Mouse (Mus musculus) erythroblast, adult 5-6 weeks (primary cell): ENCODE data around the gene Rasgef1c. TPM values are rescaled to one million over a fixed set of nuclear protein-coding genes. Genes with fewer than 3 reads are reported as not detected.

Experiments
- ATAC-seq: replicated peaks from 2 replicates; pipeline ENCODE4 v1.8.0; 2016; ENCODE audit warnings: moderate number of reproducible peaks, mild to moderate bottlenecking, moderate TSS enrichment, inconsistent platforms; ENCODE audit not compliant: poor library complexity, low FRiP score, severe bottlenecking
- total RNA-seq, 2 experiments: library from RNA; stranded (forward) in 1 of 2; stranded (reverse) in 1 of 2; fragments of 150-400 nt in 1 of 2; fragments of 200-764, 138-1000 nt in 1 of 2; gene quantifications; 2 replicates each; pipeline versions ENCODE4 v1.2.3 to v1.2.4; 2015 to 2017; ENCODE audit warnings: low replicate concordance in 2 of 2

The Rasgef1c gene
- total RNA-seq, 2 experiments from 2014 or later: 0.94 TPM; not detected in 1

DNA sequence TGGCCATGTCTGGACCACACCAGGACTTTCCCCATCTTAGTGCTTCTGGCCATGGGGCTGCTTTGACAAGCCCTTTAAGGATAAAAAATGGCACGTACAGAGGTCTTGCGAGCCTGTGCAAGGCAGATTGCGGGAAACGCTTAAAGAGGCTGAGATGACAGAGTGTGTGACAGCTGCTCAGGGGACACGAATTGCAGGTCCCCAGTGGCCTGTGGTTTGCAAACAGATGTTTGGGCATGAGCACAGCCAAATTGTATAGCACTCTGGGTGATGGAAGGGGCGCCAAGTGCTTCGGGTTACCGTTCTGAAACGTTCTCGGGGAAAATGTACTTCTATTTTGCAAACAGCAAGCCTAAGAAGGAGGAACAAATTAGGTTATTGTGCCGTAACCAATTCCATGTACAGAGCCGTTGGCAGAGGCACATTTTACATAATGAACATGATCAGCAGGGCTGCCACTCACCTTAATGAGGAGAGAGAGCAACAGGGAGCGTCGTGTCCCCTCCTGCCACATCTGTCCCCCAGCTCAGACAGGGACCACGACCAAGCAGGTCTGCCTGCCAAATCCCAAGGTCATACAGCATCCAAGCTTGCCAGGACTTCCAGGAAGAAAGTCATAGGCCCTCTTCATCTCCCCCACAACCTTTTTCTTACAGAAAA, 17.0 kb downstream of the Rasgef1c start:
- no peak for ATAC-seq

DNA sequence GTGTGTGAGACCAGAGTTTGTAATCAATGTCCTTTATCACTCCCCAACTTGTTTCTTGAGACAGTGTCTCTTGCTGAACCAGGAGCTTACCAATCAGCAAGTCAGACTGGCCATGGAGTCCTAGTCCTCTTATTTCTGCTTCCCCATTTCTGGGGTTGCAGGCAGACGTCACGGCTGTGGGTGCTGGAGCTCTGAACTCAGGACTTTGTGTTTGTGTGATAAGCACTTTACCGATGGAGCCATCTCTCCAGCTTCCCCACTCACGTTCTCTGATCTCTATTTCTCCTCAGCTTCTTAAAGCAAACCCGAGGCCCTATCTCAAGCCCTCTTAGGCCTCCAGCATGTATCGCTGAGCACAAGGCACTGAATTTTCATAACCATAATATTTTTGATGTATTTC, 17.7 kb downstream of the Rasgef1c start:
- no peak for ATAC-seq

DNA sequence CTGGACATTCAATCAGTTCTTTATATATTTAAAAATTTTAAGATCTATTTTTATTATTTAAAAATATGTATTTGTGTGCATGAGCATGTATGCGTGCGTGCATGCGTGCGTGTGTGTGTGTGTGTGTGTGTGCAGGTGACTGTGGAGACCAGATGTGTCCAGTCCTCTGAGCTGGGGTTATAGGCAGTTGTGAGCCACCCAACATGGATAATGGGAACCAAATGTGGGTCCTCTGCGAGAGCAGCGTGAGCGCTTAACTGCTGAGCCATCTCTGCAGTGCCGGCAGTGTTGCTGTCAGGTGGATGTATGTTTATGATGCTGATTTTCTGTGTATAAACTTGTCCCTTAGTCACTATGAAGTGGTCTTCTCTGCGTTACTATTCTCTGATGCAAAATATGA, 21.9 kb downstream of the Rasgef1c start:
- no peak for ATAC-seq

- ATAC-seq: no peak
Observed at GRCm38 (mm10) chr11:49926183-49926582, 24.5 kb downstream of the Rasgef1c start.

- ATAC-seq: no peak
Observed at GRCm38 (mm10) chr11:49927169-49927568, 25.5 kb downstream of the Rasgef1c start.

DNA sequence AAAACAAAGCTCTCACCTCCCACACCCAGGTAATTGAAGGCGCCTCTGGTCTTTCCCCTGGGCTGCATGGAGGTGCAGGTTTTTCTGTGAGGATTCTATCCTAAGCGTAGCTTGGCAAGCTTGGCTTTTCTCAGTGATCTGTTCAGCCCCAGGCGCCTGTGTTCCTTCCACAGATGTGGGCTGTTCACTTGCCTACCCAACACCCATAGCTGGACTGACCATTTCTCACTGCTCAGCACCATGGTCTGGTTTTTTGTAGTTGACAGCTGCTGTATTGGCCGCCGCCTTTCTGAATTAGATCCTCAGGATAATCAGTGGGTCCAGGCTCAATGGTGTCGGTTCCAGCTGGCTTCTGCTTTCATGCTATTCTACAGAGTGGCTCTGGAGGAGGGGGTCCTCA, 26.0 kb downstream of the Rasgef1c start:
- no peak for ATAC-seq

GRCm38 (mm10) chr11:49931037-49931625, 29.5 kb downstream of the Rasgef1c start:
- no peak for ATAC-seq

DNA sequence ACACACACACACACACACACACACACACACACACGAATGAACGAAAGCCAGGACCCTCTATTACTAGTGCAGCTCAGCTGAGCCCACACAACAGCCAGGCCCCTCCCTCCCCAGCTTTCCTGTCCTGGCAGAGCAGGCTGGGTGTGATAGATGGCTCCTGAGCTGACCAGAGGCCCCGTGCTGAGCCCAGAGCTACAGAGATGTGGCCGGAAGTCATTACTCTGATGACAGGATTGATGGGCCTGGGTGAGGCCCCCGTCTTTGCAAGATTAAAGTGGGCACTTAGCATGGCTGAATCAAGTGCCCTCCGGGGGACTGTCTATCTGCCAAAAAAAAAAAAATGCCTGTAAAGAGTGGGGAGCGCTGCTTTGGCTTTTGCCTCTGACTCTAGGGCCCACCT, 30.2 kb downstream of the Rasgef1c start:
- no peak for ATAC-seq

- ATAC-seq: no peak
Observed at GRCm38 (mm10) chr11:49933811-49934210, 32.2 kb downstream of the Rasgef1c start.

GRCm38 (mm10) chr11:49934322-49934721, 32.7 kb downstream of the Rasgef1c start:
- no peak for ATAC-seq

- ATAC-seq: no peak
Observed at GRCm38 (mm10) chr11:49936458-49936857, 34.8 kb downstream of the Rasgef1c start.

GRCm38 (mm10) chr11:49937779-49938178, 36.1 kb downstream of the Rasgef1c start:
- no peak for ATAC-seq

- no peak for ATAC-seq
Observed at GRCm38 (mm10) chr11:49938258-49939164, 36.9 kb downstream of the Rasgef1c start.

GRCm38 (mm10) chr11:49942841-49943240, 41.2 kb downstream of the Rasgef1c start:
- no peak for ATAC-seq

DNA sequence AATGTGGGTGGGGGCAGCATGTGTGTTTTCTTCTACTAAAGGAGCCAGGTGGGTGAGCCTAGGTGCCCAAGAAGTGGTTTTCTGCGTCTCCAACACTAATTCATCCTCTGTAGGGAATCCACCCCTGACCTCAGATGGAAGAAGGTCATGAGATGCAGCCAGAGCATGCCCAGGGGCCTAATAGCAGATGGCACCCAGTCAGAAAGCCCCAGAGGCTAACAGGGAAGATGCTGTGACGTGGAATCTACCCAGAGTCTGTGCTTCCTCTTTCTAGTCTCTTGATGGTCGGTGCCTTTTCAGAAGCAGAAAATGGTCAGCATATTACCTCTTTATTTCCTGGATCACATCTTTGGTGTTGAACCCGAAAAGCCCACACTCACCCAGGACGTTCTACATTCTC, 42.3 kb downstream of the Rasgef1c start:
- no peak for ATAC-seq

DNA sequence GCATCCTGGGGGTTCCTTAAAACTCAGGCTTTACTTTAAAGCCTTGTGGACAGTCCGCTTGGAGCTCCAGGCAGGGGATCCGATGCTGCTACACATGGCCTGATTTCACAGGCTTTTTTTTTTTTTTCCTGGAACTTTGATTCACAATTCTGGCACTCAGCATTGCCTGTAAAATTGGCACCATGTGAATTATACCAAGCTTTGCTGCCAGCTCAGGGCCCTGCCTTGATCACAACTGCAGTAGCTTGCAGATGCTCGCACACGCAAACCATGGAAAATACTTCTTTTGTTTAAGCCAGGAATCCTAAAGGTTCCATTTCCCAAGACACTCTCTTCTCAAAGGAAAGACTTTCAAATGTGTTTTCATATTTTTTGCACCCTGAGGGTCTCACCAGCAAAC, 44.1 kb downstream of the Rasgef1c start:
- no peak for ATAC-seq

DNA sequence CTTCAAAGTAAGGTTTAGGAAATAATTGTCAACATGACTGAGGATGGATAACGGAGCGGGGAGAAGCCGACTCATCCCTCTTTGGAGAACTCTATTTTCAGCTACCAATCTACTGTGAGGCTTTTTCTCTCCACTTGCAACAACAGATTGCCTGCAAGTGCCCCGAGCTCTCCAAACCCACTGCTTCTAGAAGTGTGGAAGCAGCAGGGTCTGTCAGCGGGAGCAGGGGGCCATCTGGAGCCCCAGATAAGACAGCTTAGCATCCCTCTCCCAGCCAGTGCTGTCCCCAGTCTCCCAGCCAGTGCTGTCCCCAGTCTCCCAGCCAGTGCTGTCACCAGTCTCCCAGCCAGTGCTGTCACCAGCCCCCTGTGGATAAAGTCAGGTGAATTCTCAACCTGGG, 48.2 kb downstream of the Rasgef1c start:
- no peak for ATAC-seq

GRCm38 (mm10) chr11:49953616-49954015, 52.0 kb downstream of the Rasgef1c start:
- no peak for ATAC-seq

DNA sequence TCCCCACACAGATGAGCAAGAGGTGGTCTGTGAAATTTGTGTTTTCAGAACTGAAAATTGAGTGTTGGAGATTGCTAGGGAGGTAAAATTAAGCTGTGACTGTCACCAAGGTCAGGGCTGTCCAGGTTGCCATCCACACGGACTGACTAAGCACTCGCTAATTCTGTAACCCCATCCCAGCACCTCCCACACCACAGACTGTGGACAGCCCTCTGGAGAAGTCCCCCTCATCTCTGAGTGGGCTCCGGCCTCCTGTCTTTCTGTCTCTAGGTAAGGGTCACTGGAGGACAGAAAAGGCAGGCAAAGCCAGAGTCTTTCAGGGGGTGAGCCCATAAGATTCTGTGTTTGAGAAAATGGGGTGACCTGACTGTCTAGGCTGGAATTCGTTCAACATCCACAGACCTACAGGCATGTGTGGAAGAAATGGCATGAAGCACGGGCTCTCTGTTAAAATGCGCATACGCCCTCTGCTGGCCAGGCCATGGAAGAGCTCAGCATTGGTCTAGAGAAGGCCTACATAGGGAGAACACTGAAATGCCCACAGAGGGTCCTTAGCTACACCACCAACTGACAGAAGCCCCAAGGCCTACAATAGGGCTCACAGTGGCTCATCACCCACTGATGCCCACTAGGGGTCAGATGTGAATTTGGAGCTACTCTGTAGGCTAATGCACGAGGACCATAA, 54.1 kb downstream of the Rasgef1c start:
- peak; percentile 70; the same call in 1 of the 2 replicates for ATAC-seq

GRCm38 (mm10) chr11:49958017-49958416, 56.4 kb downstream of the Rasgef1c start:
- ATAC-seq: no peak
